Mouse (Mus musculus) limb, embryonic 14.5 days (tissue): Measurements from ENCODE around the gene Atpif1. TPM values are rescaled to one million over a fixed set of nuclear protein-coding genes. Genes with fewer than 3 reads are reported as not detected.
A peak's percentile ranks its signal among the peaks of the same experiment; 100 is the strongest.

Experiments
- ATAC-seq: fragments of 200-750 bp; cut with Nextera tagmentation; 2 replicates; pipeline ENCODE4 v1.8.0; 2017; ENCODE audit warnings: low read depth, moderate number of reproducible peaks, moderate TSS enrichment; ENCODE audit not compliant: low FRiP score
- DNase-seq: peaks from one replicate; pipeline ENCODE4 v3.0.0-alpha.2; 2015; ENCODE audit warnings: low spot score
- H3K27ac ChIP-seq: fragments of 300-500 bp; sonication (generic); replicated peaks from 2 replicates; pipeline ENCODE4 v1.5.1; 2014; ENCODE audit warnings: low read depth, mild to moderate bottlenecking, low read length, moderate library complexity, mixed read lengths
- H3K27me3 ChIP-seq: fragments of 300-500 bp; sonication (generic); 2 replicates; pipeline ENCODE4 v1.6.1; 2014; ENCODE audit warnings: low read length, mixed read lengths; ENCODE audit not compliant: control insufficient read depth, insufficient read depth
- H3K36me3 ChIP-seq: fragments of 300-500 bp; sonication (generic); 2 replicates; pipeline ENCODE4 v1.6.1; 2014; ENCODE audit warnings: mild to moderate bottlenecking, low read length, moderate library complexity, mixed read lengths; ENCODE audit not compliant: control insufficient read depth, insufficient read depth
- H3K4me1 ChIP-seq: fragments of 300-500 bp; sonication (generic); 2 replicates; pipeline ENCODE4 v1.6.1; 2014; ENCODE audit warnings: antibody characterized with exemption, low read length, mixed read lengths; ENCODE audit not compliant: control insufficient read depth, insufficient read depth
- H3K4me2 ChIP-seq: fragments of 300-500 bp; sonication (generic); replicated peaks from 2 replicates; pipeline ENCODE4 v1.6.1; 2014; ENCODE audit warnings: low read depth, mild to moderate bottlenecking, low read length, moderate library complexity; ENCODE audit not compliant: severe bottlenecking
- H3K4me3 ChIP-seq: fragments of 300-500 bp; sonication (generic); replicated peaks from 2 replicates; pipeline ENCODE4 v1.5.1; 2014; ENCODE audit warnings: low read length
- H3K9ac ChIP-seq: fragments of 300-500 bp; sonication (generic); 2 replicates; pipeline ENCODE4 v1.6.1; 2014; ENCODE audit warnings: mild to moderate bottlenecking, low read depth, low read length, moderate library complexity; ENCODE audit not compliant: severe bottlenecking
- H3K9me3 ChIP-seq: fragments of 300-500 bp; sonication (generic); 2 replicates; pipeline ENCODE4 v1.6.1; 2016; ENCODE audit warnings: low read length; ENCODE audit not compliant: control insufficient read depth
- POLR2A ChIP-seq: fragments of 200-500 bp; IDR thresholded peaks from 2 replicates; pipeline ENCODE4 v1.8.0; 2012; ENCODE audit warnings: inconsistent platforms, mild to moderate bottlenecking, moderate library complexity, borderline replicate concordance; ENCODE audit not compliant: insufficient read depth, insufficient read length; ENCODE audit errors: extremely low read depth
- WGBS: fragments of 180-500 bp; shearing (Covaris S2); extraction: QIAGEN DNeasy Blood & Tissue Kit; methylation state at CpG from one replicate; pipeline ENCODE4 v1.1.7; 2014; 5-methylcytosine and 5-hydroxymethylcytosine counted together
- polyA plus RNA-seq, 2 experiments: library from polyadenylated mRNA; depleted of rRNA in 1 of 2; stranded (reverse) in 1 of 2; unstranded in 1 of 2; fragments of >200 nt; fragmentation: Nextera tagmentation in 1 of 2; extraction: Ambion mirVana in 1 of 2; gene quantifications; 2 replicates each; pipeline versions ENCODE4 v1.2.1 to v1.2.3; 2012 to 2014

Gene Atpif1
- polyA plus RNA-seq (2012; rRNA removed), result 367 and 583 TPM in 2 replicates
- 966 and 986 TPM in 2 replicates for polyA plus RNA-seq (2014; fragmentation: Nextera tagmentation; extraction: Ambion mirVana)

- Histone ChIP-seq H3K4me1 (peaks cover 11% of the 10 kb centered on the region), H3K4me2 (peak within 1 kb of the TSS; percentile 76), H3K27ac (peak within 1 kb of the TSS; percentile 85), H3K36me3 (peaks cover 26% of the 10 kb centered on the region), H3K4me3 (peak within 1 kb of the TSS; percentile 61), H3K9me3 (no peaks in the 10 kb centered on the region), H3K27me3 (no peaks in the 10 kb centered on the region), H3K9ac (peak within 1 kb of the TSS; percentile 75)
- peak; percentile 93; the same call in 1 of the 2 replicates for TF ChIP-seq POLR2A
- peak; percentile 91 for ATAC-seq
- peak; percentile 97 for DNase-seq
- WGBS, result under 1% methylated on average over 62 of the region's 63 CpGs
Measured at GRCm38 (mm10) chr4:132532981-132533916, at the start of gene Atpif1. TSS of gene Atpif1 (minus strand) at chr4:132533659.

- H3K27me3 ChIP-seq, result no peaks in the 10 kb centered on the region
- H3K36me3 ChIP-seq, result no peaks in the 10 kb centered on the region
- no peak overlapping the region for H3K9ac ChIP-seq
- no peak overlapping the region for H3K4me3 ChIP-seq
- WGBS, result 92% methylated on average over 1 of the region's 1 CpGs
- no peak overlapping the region for H3K27ac ChIP-seq
- ATAC-seq (no peak), DNase-seq (no peak)
- H3K9me3 ChIP-seq, result no peaks in the 10 kb centered on the region
- no peak for TF ChIP-seq POLR2A
- no peaks in the 10 kb centered on the region for H3K4me1 ChIP-seq
- no peak overlapping the region for H3K4me2 ChIP-seq
Measured at GRCm38 (mm10) chr4:132574809-132575347, 41.4 kb upstream of the Atpif1 start.

- H3K4me1 ChIP-seq, result no peaks in the 10 kb centered on the region
- WGBS, result 33% methylated on average over 11 of the region's 11 CpGs
- H3K27me3 ChIP-seq, result no peaks in the 10 kb centered on the region
- H3K36me3 ChIP-seq, result no peaks in the 10 kb centered on the region
- no peak overlapping the region for H3K9ac ChIP-seq
- ATAC-seq, result no peak
- no peak for TF ChIP-seq POLR2A
- DNase-seq, result peak; percentile 9
- H3K4me3 ChIP-seq, result no peak overlapping the region
- no peak overlapping the region for H3K27ac ChIP-seq
- no peak overlapping the region for H3K4me2 ChIP-seq
- H3K9me3 ChIP-seq, result no peaks in the 10 kb centered on the region
Measured at GRCm38 (mm10) chr4:132573327-132573726, 39.9 kb upstream of the Atpif1 start.

- no peak for DNase-seq
- Histone ChIP-seq H3K4me2 (no peak overlapping the region), H3K36me3 (no peaks in the 10 kb centered on the region), H3K27me3 (no peaks in the 10 kb centered on the region), H3K9me3 (no peaks in the 10 kb centered on the region), H3K4me1 (no peaks in the 10 kb centered on the region), H3K4me3 (no peak overlapping the region), H3K9ac (no peak overlapping the region), H3K27ac (no peak overlapping the region)
- 79% methylated on average over 9 of the region's 9 CpGs for WGBS
- ATAC-seq, result no peak
- TF ChIP-seq POLR2A, result no peak
Measured at GRCm38 (mm10) chr4:132571190-132571589, 37.7 kb upstream of the Atpif1 start.

- DNase-seq (no peak), ATAC-seq (no peak)
- Histone ChIP-seq H3K9ac (no peak overlapping the region), H3K36me3 (no peaks in the 10 kb centered on the region), H3K27ac (no peak overlapping the region), H3K4me3 (no peak overlapping the region), H3K27me3 (no peaks in the 10 kb centered on the region), H3K9me3 (no peaks in the 10 kb centered on the region), H3K4me2 (no peak overlapping the region), H3K4me1 (no peaks in the 10 kb centered on the region)
- whole genome bisulfite sequencing, result 85% methylated on average over 5 of the region's 5 CpGs
- TF ChIP-seq POLR2A, result no peak
Measured at GRCm38 (mm10) chr4:132569115-132569514, 35.7 kb upstream of the Atpif1 start.
